Mouse (Mus musculus) testis, adult 2 months (tissue): ENCODE results near the gene Myo1h.

ENCODE experiments used
- CTCF ChIP-seq: fragments of 200-500 bp; IDR thresholded peaks from 2 replicates; pipeline ENCODE4 v1.5.1; 2012; ENCODE audit warnings: low read depth, mild to moderate bottlenecking, inconsistent platforms, low read length, moderate library complexity; ENCODE audit not compliant: control insufficient read depth, insufficient read depth, insufficient replicate concordance
- POLR2A ChIP-seq: fragments of 200-500 bp; IDR thresholded peaks from 2 replicates; pipeline ENCODE4 v1.6.1; 2012; ENCODE audit warnings: low read depth, mild to moderate bottlenecking, inconsistent platforms, low read length, moderate library complexity; ENCODE audit not compliant: control insufficient read depth

- no peak for TF ChIP-seq CTCF
- no peak for TF ChIP-seq POLR2A
These were observed 42.5 kb upstream of the Myo1h start for GRCm38 (mm10) chr5:114246465-114246864.
